Mouse (Mus musculus) C2C12 (cell line): Measurements from ENCODE around the gene Mcu. TPM values are rescaled to one million over a fixed set of nuclear protein-coding genes. Genes with fewer than 3 reads are reported as not detected.

Experiments
- H3K27me3 ChIP-seq: one replicate; pipeline ENCODE4 v1.6.1; 2011; ENCODE audit not compliant: control insufficient read depth, insufficient read depth, insufficient read length
- H3K36me3 ChIP-seq: one replicate; pipeline ENCODE4 v1.6.1; 2011; ENCODE audit not compliant: control insufficient read depth, insufficient read depth
- H3K4me3 ChIP-seq: one replicate; pipeline ENCODE4 v1.5.1; 2011; ENCODE audit warnings: mild to moderate bottlenecking, control low read depth; ENCODE audit not compliant: poor library complexity, insufficient read depth, severe bottlenecking
- H3K79me2 ChIP-seq: one replicate; pipeline ENCODE4 v1.6.1; 2011; ENCODE audit not compliant: control insufficient read depth, insufficient read depth
- H3K79me3 ChIP-seq: one replicate; pipeline ENCODE4 v1.6.1; 2011; ENCODE audit warnings: low read depth, control low read depth
- H3ac ChIP-seq: one replicate; pipeline ENCODE3; 2011; ENCODE audit warnings: low read depth; ENCODE audit not compliant: control insufficient read depth, insufficient read length
- CEBPB ChIP-seq: IDR thresholded peaks from one replicate; pipeline ENCODE4 v1.6.1; 2011; ENCODE audit warnings: low read depth, mild to moderate bottlenecking, control low read depth, moderate library complexity
- CTCF ChIP-seq: IDR thresholded peaks from one replicate; pipeline ENCODE4 v1.5.1; 2011; ENCODE audit not compliant: control insufficient read depth, insufficient read depth, insufficient read length
- FOSL1 ChIP-seq: IDR thresholded peaks from one replicate; pipeline ENCODE4 v1.8.0; 2011; ENCODE audit warnings: mild to moderate bottlenecking, low read length; ENCODE audit not compliant: poor library complexity, insufficient read depth, severe bottlenecking
- MAX ChIP-seq: IDR thresholded peaks from one replicate; pipeline ENCODE4 v1.6.1; 2011; ENCODE audit warnings: mild to moderate bottlenecking, control low read depth
- MYOD1 ChIP-seq: IDR thresholded peaks from one replicate; pipeline ENCODE4 v1.6.1; 2011; ENCODE audit warnings: low read depth; ENCODE audit not compliant: control insufficient read depth, insufficient read length
- MYOG ChIP-seq: IDR thresholded peaks from one replicate; pipeline ENCODE4 v1.6.1; 2011; ENCODE audit not compliant: control insufficient read depth, insufficient read length; ENCODE audit errors: extremely low read depth
- USF1 ChIP-seq: IDR thresholded peaks from one replicate; pipeline ENCODE4 v1.6.1; 2011; ENCODE audit warnings: low read depth, mild to moderate bottlenecking, control low read depth, moderate library complexity
- polyA plus RNA-seq: library from polyadenylated mRNA; unstranded; fragments of >200 nt; fragmentation: generic; extraction: Trizol; gene quantifications from one replicate; pipeline ENCODE4 v1.2.1, GENCODE M21; 2012; ENCODE audit warnings: missing spikeins

The Mcu gene
- polyA plus RNA-seq, 1 experiment, result 23.3 TPM

DNA sequence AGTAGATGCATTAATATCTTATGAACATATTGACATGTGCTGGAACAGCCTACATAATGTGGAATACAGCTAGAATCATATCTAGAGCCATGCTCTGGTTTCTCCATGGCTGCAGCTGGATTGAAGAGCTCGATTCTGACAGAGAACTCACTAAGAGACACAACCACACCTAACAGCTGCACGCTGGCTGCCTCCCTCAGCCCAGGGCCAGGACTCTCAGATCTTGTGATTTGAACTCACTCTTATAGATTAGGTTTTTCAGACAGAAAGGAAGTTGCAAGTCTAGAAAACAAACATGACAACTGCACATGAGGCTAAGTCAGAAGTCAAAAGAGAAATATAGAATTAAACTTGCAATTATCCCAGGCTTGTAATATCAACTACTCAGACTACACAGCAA lies 45.7 kb downstream of the Mcu start:
- peaks cover 18% of the 10 kb centered on the region for H3K36me3 ChIP-seq
- peaks cover 64% of the 10 kb centered on the region for H3K79me3 ChIP-seq
- no peak for TF ChIP-seq MYOD1
- TF ChIP-seq MAX, result no peak
- no peak for TF ChIP-seq USF1
- no peak for TF ChIP-seq MYOG
- TF ChIP-seq CTCF, result no peak
- no peak for TF ChIP-seq CEBPB
- no peak for TF ChIP-seq FOSL1

DNA sequence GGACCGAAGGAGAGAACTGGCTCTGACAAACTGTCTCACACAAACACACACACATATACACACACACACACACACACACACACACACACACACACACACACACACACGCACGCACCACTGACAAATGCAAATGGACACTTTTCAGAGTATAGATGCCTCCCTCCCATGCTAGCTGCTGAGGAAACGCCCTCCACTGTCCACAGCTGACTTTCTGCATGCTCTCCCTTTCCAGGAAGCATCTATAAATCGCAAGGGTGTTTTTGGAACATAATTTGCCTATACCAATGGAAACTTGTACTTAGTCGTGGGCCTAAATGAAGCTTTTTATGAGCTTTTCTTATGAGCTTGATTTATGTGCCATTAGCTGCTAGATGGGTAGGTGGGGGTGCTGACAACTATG lies 46.1 kb downstream of the Mcu start:
- Histone ChIP-seq H3K79me3 (peaks cover 63% of the 10 kb centered on the region), H3K79me2 (peaks cover 99% of the 10 kb centered on the region), H3K27me3 (no peaks in the 10 kb centered on the region), H3K4me3 (no peak overlapping the region), H3ac (no peak overlapping the region), H3K36me3 (peaks cover 18% of the 10 kb centered on the region)
- TF ChIP-seq FOSL1, result no peak
- no peak for TF ChIP-seq CTCF
- TF ChIP-seq MYOD1, result no peak
- TF ChIP-seq MYOG, result no peak
- no peak for TF ChIP-seq USF1
- TF ChIP-seq MAX, result no peak
- TF ChIP-seq CEBPB, result no peak

More for the DNA sequence above, 45.7 kb downstream of the Mcu start:
- Histone ChIP-seq H3K79me2 (peaks cover 99% of the 10 kb centered on the region), H3ac (no peak overlapping the region), H3K27me3 (no peaks in the 10 kb centered on the region), H3K4me3 (no peak overlapping the region)

DNA sequence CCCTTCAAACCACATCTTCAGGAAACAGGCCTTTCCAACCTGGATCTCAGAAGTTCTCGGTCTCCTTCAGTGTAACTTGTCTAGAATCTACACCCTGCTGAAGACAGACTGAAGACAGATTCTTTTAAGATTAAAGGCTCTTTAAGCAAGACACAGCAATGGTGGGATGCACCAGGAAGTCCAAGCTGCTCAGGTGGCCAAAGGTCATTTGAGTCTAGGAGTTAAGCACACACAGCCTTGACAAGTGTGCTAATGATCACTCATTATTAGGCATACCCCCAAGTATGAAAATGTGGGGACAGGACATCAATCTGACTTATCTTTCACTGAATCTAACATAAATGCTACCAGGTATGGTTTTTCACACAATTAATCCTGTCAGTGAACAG lies 47.0 kb downstream of the Mcu start:
- no peak for TF ChIP-seq CTCF
- no peak for TF ChIP-seq MAX
- TF ChIP-seq MYOG, result no peak
- TF ChIP-seq CEBPB, result no peak
- TF ChIP-seq USF1, result no peak
- no peak for TF ChIP-seq MYOD1
- no peak for TF ChIP-seq FOSL1
- Histone ChIP-seq H3ac (no peak overlapping the region), H3K27me3 (no peaks in the 10 kb centered on the region), H3K79me2 (peaks cover 97% of the 10 kb centered on the region), H3K36me3 (peaks cover 14% of the 10 kb centered on the region), H3K4me3 (no peak overlapping the region), H3K79me3 (peaks cover 58% of the 10 kb centered on the region)

DNA sequence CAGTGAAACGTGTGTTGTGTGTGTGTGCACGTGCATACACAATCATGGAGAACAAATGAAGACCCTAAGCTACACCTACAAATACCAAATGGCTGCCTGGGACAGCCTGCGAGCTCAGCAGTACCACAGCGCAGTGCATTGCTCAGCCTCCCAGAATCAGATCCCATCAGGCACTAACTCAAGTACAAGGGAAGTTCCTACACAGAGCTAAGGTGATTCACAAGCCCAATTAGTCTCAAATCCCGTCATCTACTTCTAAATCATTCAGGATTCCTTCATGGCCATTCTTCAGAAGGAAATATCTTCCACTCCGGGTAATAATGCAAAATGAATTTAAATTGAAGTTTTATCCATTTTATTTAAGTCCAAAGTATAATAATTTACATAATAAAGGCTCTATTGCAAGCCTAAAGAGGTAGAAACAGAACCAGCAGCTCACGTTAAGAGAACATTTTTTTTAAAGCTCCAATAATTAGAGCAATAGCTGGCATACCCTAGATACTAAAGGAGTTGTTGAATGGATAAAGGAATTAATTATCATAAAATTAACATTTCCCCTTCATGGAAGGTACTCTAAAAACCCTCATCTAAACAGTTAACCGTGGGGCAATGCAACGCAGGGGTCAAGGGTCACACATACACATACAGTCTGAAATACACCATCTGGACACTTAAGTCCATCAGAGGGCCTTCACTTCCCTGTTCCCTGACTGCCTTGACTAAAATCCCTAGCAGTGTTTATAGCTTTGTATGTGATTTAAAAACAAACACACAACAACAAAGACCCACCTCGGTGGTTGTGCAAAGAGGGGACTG lies 47.6 kb downstream of the Mcu start:
- Histone ChIP-seq H3ac (no peak overlapping the region), H3K4me3 (no peak overlapping the region), H3K27me3 (no peaks in the 10 kb centered on the region), H3K36me3 (peaks cover 14% of the 10 kb centered on the region), H3K79me3 (peaks cover 53% of the 10 kb centered on the region), H3K79me2 (peaks cover 96% of the 10 kb centered on the region)
- TF ChIP-seq FOSL1, result no peak
- TF ChIP-seq MYOG, result no peak
- no peak for TF ChIP-seq CEBPB
- no peak for TF ChIP-seq MAX
- TF ChIP-seq USF1, result no peak
- no peak for TF ChIP-seq CTCF
- TF ChIP-seq MYOD1, result no peak

- Histone ChIP-seq H3K36me3 (peaks cover 8% of the 10 kb centered on the region), H3K27me3 (no peaks in the 10 kb centered on the region), H3K79me2 (peaks cover 96% of the 10 kb centered on the region), H3K79me3 (peaks cover 39% of the 10 kb centered on the region), H3ac (no peak overlapping the region), H3K4me3 (no peak overlapping the region)
- no peak for TF ChIP-seq USF1
- no peak for TF ChIP-seq CTCF
Measured at GRCm38 (mm10) chr10:59566968-59567367, 49.5 kb downstream of the Mcu start.

GRCm38 (mm10) chr10:59565995-59566410 lies 50.5 kb downstream of the Mcu start:
- peaks cover 95% of the 10 kb centered on the region for H3K79me2 ChIP-seq
- H3K27me3 ChIP-seq, result no peaks in the 10 kb centered on the region
- TF ChIP-seq MAX (no peak), MYOG (no peak), MYOD1 (no peak), USF1 (no peak), FOSL1 (no peak), CEBPB (no peak), CTCF (no peak)
- H3K36me3 ChIP-seq, result peaks cover 8% of the 10 kb centered on the region
- H3ac ChIP-seq, result no peak overlapping the region
- H3K4me3 ChIP-seq, result no peak overlapping the region
- peaks cover 36% of the 10 kb centered on the region for H3K79me3 ChIP-seq
